Mouse (Mus musculus): Measurements from ENCODE around the gene Pla2g6. TPM values are rescaled to one million over a fixed set of nuclear protein-coding genes. Genes with fewer than 3 reads are reported as not detected.

The Pla2g6 gene
- polyA plus RNA-seq, 1 experiment from 2014 or later: 8.8 TPM

DNA sequence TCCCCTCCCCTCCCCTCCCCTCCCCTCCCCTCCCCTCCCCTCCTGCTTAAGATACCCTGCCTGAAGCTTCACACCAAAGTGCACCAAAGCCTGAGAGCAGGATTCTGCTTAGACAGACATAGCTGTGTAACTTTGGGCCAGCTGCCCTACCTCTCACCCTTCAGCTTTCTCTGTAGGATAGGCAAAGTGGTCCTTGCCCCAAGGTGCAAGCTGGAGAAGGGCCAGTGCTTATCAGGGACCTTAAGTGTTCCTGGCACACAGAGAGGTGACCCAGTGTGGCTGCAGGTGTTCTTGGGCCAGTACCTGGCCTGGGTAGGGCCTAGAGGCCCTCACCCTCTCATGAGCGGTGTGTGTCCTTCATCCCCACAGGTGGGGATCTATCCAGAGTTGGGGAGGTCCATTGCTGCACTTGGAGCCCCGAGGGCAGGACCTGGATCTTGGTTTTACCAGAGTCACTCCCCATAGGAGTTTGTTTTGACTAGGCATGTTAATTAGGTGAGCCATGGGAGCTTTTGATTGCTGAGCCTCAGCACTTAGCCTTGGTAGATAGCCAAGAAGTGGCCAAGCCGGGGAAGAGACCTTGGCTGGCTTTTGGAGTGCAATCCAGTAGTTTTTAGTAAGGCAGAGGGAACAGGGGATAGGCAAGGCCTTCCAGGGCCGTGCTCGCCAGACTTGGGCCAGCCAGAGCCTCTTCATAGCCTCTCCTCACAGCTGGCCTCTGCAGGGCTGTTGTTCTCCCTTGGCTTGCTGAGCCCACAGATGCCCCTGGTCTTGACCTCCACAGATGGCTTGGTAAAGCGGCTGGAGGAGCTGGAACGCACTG lies 83.9 kb downstream of the Pla2g6 start:
- Histone ChIP-seq H3K27ac (replicated peaks) (no peak overlapping the region), H3K36me3 (ENCODE audit: control insufficient read depth, insufficient read depth, low read length) (peaks cover 26% of the 10 kb centered on the region), H3K4me1 (replicated peaks; ENCODE audit: control insufficient read depth, insufficient read depth) (no peaks in the 10 kb centered on the region), H3K27me3 (ENCODE audit: control insufficient read depth, insufficient read depth, low read length) (no peaks in the 10 kb centered on the region), H3K4me3 (ENCODE audit: low read depth, low read length) (no peak overlapping the region), H3K9me3 (ENCODE audit: control insufficient read depth, low read length) (no peaks in the 10 kb centered on the region), H3K9ac (ENCODE audit: low read length) (0 out of 2 replicates have a peak overlapping the region, but pooled peaks have one; percentile 18), H3K4me2 (replicated peaks; ENCODE audit: low read depth) (no peak overlapping the region)
- ATAC-seq (ENCODE audit: low FRiP score, low TSS enrichment) (no peak), DNase-seq (ENCODE audit: low spot score) (no peak)
- 74% methylated on average over 7 of the region's 7 CpGs for WGBS
- TF ChIP-seq CTCF (IDR thresholded peaks at IDR 0.05; ENCODE audit: low read depth): no peak
- no peak for TF ChIP-seq EP300 (optimal IDR thresholded peaks at IDR 0.05)

DNA sequence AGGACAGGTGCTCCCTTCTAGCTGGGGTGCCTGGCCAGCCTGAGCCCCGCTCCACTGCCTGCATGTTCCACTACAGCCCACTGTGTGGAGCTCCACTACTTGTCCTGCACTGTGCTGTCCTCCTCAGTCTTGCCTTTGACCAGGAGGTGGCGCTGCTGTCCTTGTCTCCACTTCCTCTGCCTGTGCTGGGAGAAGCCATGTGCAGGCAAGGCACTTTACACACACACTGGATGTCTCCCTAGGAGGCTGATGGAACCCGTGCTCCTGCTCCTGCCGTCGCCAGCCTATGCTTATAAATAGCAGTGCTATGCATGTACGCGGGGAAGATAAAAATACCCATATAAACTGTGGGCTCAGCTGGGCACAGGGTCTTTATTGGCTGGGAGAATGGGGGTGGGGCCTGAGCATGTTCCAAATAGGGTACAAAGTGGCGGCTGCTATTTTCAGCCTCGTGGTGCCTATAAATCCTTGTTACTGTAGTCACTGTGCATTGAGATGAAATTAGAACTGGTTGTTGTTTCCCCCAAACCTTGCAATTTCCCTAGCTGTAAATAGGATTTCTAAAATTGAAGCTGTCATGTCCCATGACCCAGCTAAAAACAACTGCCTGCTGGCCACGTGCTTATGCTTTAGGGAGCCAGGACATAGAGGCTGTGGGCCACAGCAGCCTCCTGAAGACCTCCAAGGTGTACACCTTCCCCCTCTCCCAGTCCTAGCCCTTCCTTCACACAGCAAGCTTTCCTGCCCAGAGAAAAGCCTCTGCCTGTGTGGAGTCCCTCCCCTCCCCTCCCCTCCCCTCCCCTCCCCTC lies 84.8 kb downstream of the Pla2g6 start:
- TF ChIP-seq EP300 (optimal IDR thresholded peaks at IDR 0.05) (no peak), CTCF (IDR thresholded peaks at IDR 0.05; ENCODE audit: low read depth) (peak; percentile 100)
- ATAC-seq (ENCODE audit: low FRiP score, low TSS enrichment) (peak; percentile 95), DNase-seq (ENCODE audit: low spot score) (peak; percentile 97)
- Histone ChIP-seq H3K4me1 (replicated peaks; ENCODE audit: control insufficient read depth, insufficient read depth) (no peaks in the 10 kb centered on the region), H3K4me2 (replicated peaks; ENCODE audit: low read depth) (no peak overlapping the region), H3K36me3 (ENCODE audit: control insufficient read depth, insufficient read depth, low read length) (peaks cover 25% of the 10 kb centered on the region), H3K27me3 (ENCODE audit: control insufficient read depth, insufficient read depth, low read length) (no peaks in the 10 kb centered on the region), H3K4me3 (ENCODE audit: low read depth, low read length) (no peak overlapping the region), H3K9me3 (ENCODE audit: control insufficient read depth, low read length) (no peaks in the 10 kb centered on the region), H3K9ac (ENCODE audit: low read length) (no peak overlapping the region), H3K27ac (replicated peaks) (0 out of 2 replicates have a peak overlapping the region, but pooled peaks have one; percentile 24)
- 14% methylated on average over 10 of the region's 10 CpGs for WGBS

DNA sequence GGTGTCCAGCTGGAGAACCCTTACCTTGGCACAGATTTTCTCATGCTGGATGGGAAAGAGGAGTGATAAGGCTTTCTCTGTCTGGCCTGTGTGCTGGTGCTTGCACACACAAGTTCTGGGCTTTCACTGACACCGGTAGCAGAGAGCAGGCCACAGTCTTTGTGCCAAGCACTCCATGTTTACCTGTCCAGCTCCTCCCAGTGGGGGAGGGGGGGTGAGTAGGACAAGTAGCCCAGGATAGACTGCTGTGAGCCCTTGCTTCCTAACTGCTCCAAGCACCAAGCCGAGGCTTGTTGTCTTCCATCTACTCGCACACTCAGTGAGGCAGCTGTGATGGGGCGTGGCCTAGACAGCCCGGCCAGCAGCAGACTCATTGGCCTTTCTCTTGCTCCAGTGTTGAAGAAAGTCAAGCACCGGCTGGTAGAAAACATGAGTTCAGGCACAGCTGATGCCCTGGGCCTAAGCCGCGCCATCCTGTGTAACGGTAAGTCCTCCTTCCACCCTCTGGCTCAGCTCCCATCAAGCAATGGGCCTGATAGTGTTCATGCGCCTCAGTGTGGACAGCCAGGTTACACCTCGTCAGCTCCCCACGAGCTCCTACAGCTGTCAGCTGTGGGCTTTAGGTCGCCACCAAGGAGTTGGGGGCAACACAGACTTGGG lies 85.5 kb downstream of the Pla2g6 start:
- Histone ChIP-seq H3K9me3 (ENCODE audit: control insufficient read depth, low read length) (no peaks in the 10 kb centered on the region), H3K27ac (replicated peaks) (0 out of 2 replicates have a peak overlapping the region, but pooled peaks have one; percentile 24), H3K4me1 (replicated peaks; ENCODE audit: control insufficient read depth, insufficient read depth) (no peaks in the 10 kb centered on the region), H3K36me3 (ENCODE audit: control insufficient read depth, insufficient read depth, low read length) (peaks cover 20% of the 10 kb centered on the region), H3K9ac (ENCODE audit: low read length) (no peak overlapping the region; the same call in 1 of the 2 replicates), H3K27me3 (ENCODE audit: control insufficient read depth, insufficient read depth, low read length) (no peaks in the 10 kb centered on the region), H3K4me2 (replicated peaks; ENCODE audit: low read depth) (no peak overlapping the region), H3K4me3 (ENCODE audit: low read depth, low read length) (no peak overlapping the region)
- no peak for DNase-seq (ENCODE audit: low spot score)
- peak; percentile 20 for ATAC-seq (ENCODE audit: low FRiP score, low TSS enrichment)
- TF ChIP-seq EP300 (optimal IDR thresholded peaks at IDR 0.05) (no peak), CTCF (IDR thresholded peaks at IDR 0.05; ENCODE audit: low read depth) (no peak)
- 61% methylated on average over 13 of the region's 13 CpGs for WGBS

DNA sequence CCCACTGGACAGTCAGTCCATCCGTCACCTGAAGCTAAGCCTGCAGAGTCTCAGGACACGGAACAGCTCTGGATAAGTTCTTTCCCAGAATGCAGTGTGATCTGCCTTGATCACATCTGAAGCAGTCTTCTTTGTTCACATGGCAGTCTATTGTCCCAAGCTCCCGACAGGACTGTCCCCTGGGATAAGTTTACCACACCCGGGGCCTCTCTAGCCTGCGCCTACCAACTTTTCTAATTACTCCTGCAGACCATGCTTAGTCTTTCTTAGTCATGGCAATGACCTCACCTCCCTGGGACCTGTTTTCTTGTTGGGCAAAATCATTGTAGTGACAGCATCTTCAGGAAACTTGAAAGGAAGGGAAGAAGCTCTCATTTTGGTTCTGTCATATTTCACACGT lies 90.2 kb downstream of the Pla2g6 start:
- Histone ChIP-seq H3K36me3 (ENCODE audit: control insufficient read depth, insufficient read depth, low read length) (peaks cover 16% of the 10 kb centered on the region), H3K4me3 (ENCODE audit: low read depth, low read length) (no peak overlapping the region), H3K9me3 (ENCODE audit: control insufficient read depth, low read length) (no peaks in the 10 kb centered on the region), H3K9ac (ENCODE audit: low read length) (no peak overlapping the region), H3K4me2 (replicated peaks; ENCODE audit: low read depth) (no peak overlapping the region), H3K27ac (replicated peaks) (no peak overlapping the region), H3K4me1 (replicated peaks; ENCODE audit: control insufficient read depth, insufficient read depth) (no peaks in the 10 kb centered on the region), H3K27me3 (ENCODE audit: control insufficient read depth, insufficient read depth, low read length) (no peaks in the 10 kb centered on the region)
- ATAC-seq (ENCODE audit: low FRiP score, low TSS enrichment) (0 out of 2 replicates have a peak, but pooled peaks have one; percentile 2), DNase-seq (ENCODE audit: low spot score) (no peak)
- 59% methylated on average over 6 of the region's 6 CpGs for WGBS
- TF ChIP-seq CTCF (IDR thresholded peaks at IDR 0.05; ENCODE audit: low read depth) (no peak), EP300 (optimal IDR thresholded peaks at IDR 0.05) (no peak)

MicroRNAs encoded within 50 kb of the gene (microRNA counts, 519-probe panel; counts per million panel counts)
- microRNA mmu-miR-1943: not detected

Small RNA genes within 50 kb of the gene (microRNA-seq; reads per million reads assigned to microRNA genes)
- 3.2 reads per million, percentile 1 among the genes with 10 or more reads in this experiment for gene Mir1943

Other genes with a start within 250 kb of the Pla2g6 start
- gene Micall1, start 219.5 kb downstream of the Pla2g6 start, polyA plus RNA-seq (2015; fragmentation: Nextera tagmentation; extraction: Ambion mirVana): 7.0 and 7.8 TPM in 2 replicates
- gene Polr2f, start 187.4 kb downstream of the Pla2g6 start, polyA plus RNA-seq (2015; fragmentation: Nextera tagmentation; extraction: Ambion mirVana): 308 and 320 TPM in 2 replicates
- 6.4 and 7.9 TPM in 2 replicates for gene 1700088E04Rik, start 187.1 kb downstream of the Pla2g6 start, polyA plus RNA-seq (2015; fragmentation: Nextera tagmentation; extraction: Ambion mirVana)
- gene Sox10, start 163.2 kb downstream of the Pla2g6 start, polyA plus RNA-seq (2015; fragmentation: Nextera tagmentation; extraction: Ambion mirVana): 3.6 and 3.9 TPM in 2 replicates
- gene Pick1, start 99.2 kb downstream of the Pla2g6 start, polyA plus RNA-seq (2015; fragmentation: Nextera tagmentation; extraction: Ambion mirVana): 25.7 and 26.7 TPM in 2 replicates
- 0.23 and 0.27 TPM in 2 replicates for gene Gm49486, start 99.0 kb downstream of the Pla2g6 start, polyA plus RNA-seq (2015; fragmentation: Nextera tagmentation; extraction: Ambion mirVana)
- 0.10 and 0.12 TPM in 2 replicates for gene Slc16a8, start 73.6 kb downstream of the Pla2g6 start, polyA plus RNA-seq (2015; fragmentation: Nextera tagmentation; extraction: Ambion mirVana)
- 4.1 and 4.9 TPM in 2 replicates for gene Baiap2l2, start 42.9 kb downstream of the Pla2g6 start, polyA plus RNA-seq (2015; fragmentation: Nextera tagmentation; extraction: Ambion mirVana)
- gene Maff, start 18.2 kb upstream of the Pla2g6 start, polyA plus RNA-seq (2015; fragmentation: Nextera tagmentation; extraction: Ambion mirVana): 11.4 and 11.9 TPM in 2 replicates
- gene Tmem184b, start 75.2 kb upstream of the Pla2g6 start, polyA plus RNA-seq (2015; fragmentation: Nextera tagmentation; extraction: Ambion mirVana): 21.2 and 22.3 TPM in 2 replicates
- 44.8 and 50.8 TPM in 2 replicates for gene Csnk1e, start 127.2 kb upstream of the Pla2g6 start, polyA plus RNA-seq (2015; fragmentation: Nextera tagmentation; extraction: Ambion mirVana)
- not detected in 2 replicates for gene Kcnj4, start 176.9 kb upstream of the Pla2g6 start, polyA plus RNA-seq (2015; fragmentation: Nextera tagmentation; extraction: Ambion mirVana)
- 65.8 and 81.7 TPM in 2 replicates for gene Kdelr3, start 188.0 kb upstream of the Pla2g6 start, polyA plus RNA-seq (2015; fragmentation: Nextera tagmentation; extraction: Ambion mirVana)
- 15.5 and 17.1 TPM in 2 replicates for gene Ddx17, start 218.4 kb upstream of the Pla2g6 start, polyA plus RNA-seq (2015; fragmentation: Nextera tagmentation; extraction: Ambion mirVana)